Mouse (Mus musculus) midbrain, embryonic 15.5 days (tissue): ENCODE results near the gene Cpe. TPM values are rescaled to one million over a fixed set of nuclear protein-coding genes. Genes with fewer than 3 reads are reported as not detected.

Experiments
- ATAC-seq: fragments of 200-750 bp; cut with Nextera tagmentation; replicated peaks from 2 replicates; pipeline ENCODE4 v1.8.0; 2017; ENCODE audit warnings: moderate TSS enrichment
- H3K27ac ChIP-seq: fragments of 300-500 bp; sonication (generic); 2 replicates; pipeline ENCODE4 v1.5.1; 2015; ENCODE audit warnings: mild to moderate bottlenecking, inconsistent platforms
- H3K27me3 ChIP-seq: fragments of 300-500 bp; sonication (generic); replicated peaks from 2 replicates; pipeline ENCODE4 v1.6.1; 2015; ENCODE audit warnings: inconsistent platforms
- H3K36me3 ChIP-seq: fragments of 300-500 bp; sonication (generic); replicated peaks from 2 replicates; pipeline ENCODE4 v1.6.1; 2015; ENCODE audit warnings: inconsistent platforms
- H3K4me1 ChIP-seq: fragments of 300-500 bp; sonication (generic); 2 replicates; pipeline ENCODE4 v1.6.1; 2015; ENCODE audit warnings: inconsistent platforms
- H3K4me2 ChIP-seq: fragments of 300-500 bp; sonication (generic); 2 replicates; pipeline ENCODE4 v1.6.1; 2015; ENCODE audit warnings: inconsistent platforms, mild to moderate bottlenecking, moderate library complexity
- H3K4me3 ChIP-seq: fragments of 300-500 bp; sonication (generic); 2 replicates; pipeline ENCODE4 v1.5.1; 2015; ENCODE audit warnings: mild to moderate bottlenecking, inconsistent platforms
- H3K9ac ChIP-seq: fragments of 300-500 bp; sonication (generic); 2 replicates; pipeline ENCODE4 v1.6.1; 2015; ENCODE audit warnings: mild to moderate bottlenecking, inconsistent platforms
- H3K9me3 ChIP-seq: fragments of 300-500 bp; sonication (generic); 2 replicates; pipeline ENCODE4 v1.6.1; 2016; ENCODE audit warnings: inconsistent platforms
- WGBS: fragments of 180-500 bp; shearing (Covaris S2); methylation state at CpG from one replicate; pipeline ENCODE4 v1.1.7; 2015; ENCODE audit warnings: mixed read lengths; 5-methylcytosine and 5-hydroxymethylcytosine counted together
- polyA plus RNA-seq: library from polyadenylated mRNA; unstranded; fragments of >200 nt; fragmentation: Nextera tagmentation; extraction: Ambion mirVana; gene quantifications from 2 replicates; pipeline ENCODE4 v1.2.1, GENCODE M21; 2015

The Cpe gene
- polyA plus RNA-seq, 1 experiment from 2014 or later = 862 TPM

DNA sequence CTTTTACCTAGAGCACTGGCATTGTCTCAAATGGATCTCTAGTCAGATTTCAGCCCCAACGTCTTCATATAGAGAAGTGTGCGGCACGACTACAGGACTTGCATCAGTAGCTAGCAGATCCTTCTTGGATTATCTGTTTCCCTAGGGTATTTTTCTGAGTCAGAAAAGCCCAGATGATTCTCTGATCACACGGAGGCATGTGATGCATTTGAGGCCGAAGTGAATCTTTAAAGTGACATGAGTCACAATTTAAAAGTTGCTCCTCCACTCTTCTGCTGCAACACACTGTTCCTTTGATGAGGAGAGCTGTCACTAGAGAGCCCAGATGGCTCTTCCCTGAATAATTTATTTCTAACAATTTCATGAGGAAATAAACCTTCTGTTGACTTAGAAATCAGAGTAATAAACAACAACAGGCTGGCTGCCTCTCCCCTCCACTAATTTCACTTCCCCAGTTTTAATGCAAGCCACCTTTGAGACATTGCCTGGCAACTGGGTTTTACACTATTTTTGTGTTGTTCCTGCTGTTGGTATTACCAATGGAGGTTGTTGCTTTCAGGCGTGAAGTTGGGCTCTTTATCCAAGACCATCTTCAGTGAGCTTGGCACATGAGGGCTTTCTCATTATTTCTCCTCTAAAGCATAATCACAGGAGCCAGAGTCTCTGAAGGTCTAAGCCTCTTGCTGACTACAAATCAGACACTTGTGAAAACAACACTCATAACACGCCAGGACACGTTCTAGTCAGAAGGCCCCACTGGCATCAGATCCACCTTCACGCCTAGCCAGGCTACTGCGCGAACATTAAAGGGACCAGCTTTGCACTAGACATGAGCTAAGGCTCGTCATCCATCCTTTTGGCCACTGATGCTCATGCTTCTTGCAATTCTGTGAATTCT, 48.5 kb downstream of the Cpe start:
- H3K4me3 ChIP-seq = no peak overlapping the region
- H3K27ac ChIP-seq = no peak overlapping the region
- H3K9me3 ChIP-seq = no peaks in the 10 kb centered on the region
- ATAC-seq = no peak
- H3K9ac ChIP-seq = no peak overlapping the region
- H3K36me3 ChIP-seq = no peaks in the 10 kb centered on the region
- H3K4me2 ChIP-seq = no peak overlapping the region
- peaks cover 26% of the 10 kb centered on the region for H3K4me1 ChIP-seq
- 69% methylated on average over 12 of the region's 12 CpGs for WGBS
- no peaks in the 10 kb centered on the region for H3K27me3 ChIP-seq

DNA sequence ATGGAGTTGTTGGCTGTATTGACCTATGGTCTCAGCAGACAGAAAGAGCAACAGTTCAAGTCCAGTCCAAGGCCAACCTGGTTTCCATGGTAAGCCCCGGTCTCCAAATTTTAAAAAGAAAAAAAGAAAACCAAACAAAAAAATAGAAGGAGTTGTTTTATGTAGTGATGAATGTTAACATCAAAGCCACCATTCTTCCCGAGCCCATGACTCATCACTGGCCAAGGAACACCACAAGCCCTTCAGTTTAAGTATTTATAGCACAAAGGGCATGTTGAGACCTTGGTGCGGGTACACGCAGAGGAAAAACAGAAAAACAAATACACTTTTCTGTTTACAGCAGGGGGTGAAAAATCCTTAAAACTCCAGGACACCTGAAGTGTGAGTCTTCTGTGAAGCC, 49.5 kb downstream of the Cpe start:
- Histone ChIP-seq H3K9ac (no peak overlapping the region), H3K27ac (no peak overlapping the region), H3K4me3 (no peak overlapping the region), H3K36me3 (no peaks in the 10 kb centered on the region), H3K4me1 (peaks cover 26% of the 10 kb centered on the region), H3K9me3 (no peaks in the 10 kb centered on the region), H3K4me2 (no peak overlapping the region), H3K27me3 (no peaks in the 10 kb centered on the region)
- 79% methylated on average over 4 of the region's 4 CpGs for WGBS
- no peak for ATAC-seq

DNA sequence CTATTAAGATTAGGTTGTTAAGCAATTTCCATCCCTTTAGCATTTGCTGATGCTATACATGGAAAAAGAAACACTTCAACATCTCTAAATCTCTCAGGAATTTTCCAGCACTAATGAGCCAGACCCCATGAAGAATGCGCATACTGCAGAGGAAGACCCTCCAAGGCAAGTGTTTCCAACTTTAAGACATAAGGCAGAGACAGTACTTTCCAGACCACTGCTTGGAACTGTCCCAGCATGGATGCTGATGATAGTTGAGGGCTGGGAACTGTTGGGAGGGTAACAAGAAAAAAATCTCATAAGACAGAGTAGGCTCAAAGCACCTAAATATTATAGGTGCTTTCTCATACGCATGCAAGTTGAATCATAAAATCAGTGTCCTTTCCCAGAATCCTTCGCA, 50.1 kb downstream of the Cpe start:
- H3K9me3 ChIP-seq = no peaks in the 10 kb centered on the region
- 94% methylated on average over 3 of the region's 3 CpGs for WGBS
- H3K27ac ChIP-seq = no peak overlapping the region
- H3K9ac ChIP-seq = no peak overlapping the region
- H3K4me2 ChIP-seq = no peak overlapping the region
- no peaks in the 10 kb centered on the region for H3K36me3 ChIP-seq
- no peak overlapping the region for H3K4me3 ChIP-seq
- peaks cover 26% of the 10 kb centered on the region for H3K4me1 ChIP-seq
- no peaks in the 10 kb centered on the region for H3K27me3 ChIP-seq
- ATAC-seq = no peak

DNA sequence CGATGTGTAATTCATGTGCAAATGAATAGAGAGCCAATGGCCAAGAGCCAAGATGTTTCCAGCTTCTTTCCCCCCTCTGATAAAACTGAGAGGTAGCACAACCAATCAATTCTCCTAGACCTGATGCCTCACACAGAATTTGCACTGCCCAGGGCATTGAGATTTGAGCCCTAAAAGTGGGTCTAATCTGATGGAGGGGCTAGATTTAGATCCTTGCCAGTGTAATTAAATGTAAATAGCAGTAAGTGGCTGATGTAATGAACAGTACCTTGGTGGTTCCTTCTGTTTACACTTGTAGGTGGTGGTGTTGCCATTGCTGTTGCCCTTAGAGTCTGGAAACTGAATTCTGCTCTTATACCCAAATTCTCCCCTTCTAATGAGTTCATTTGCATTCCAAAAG, 52.3 kb downstream of the Cpe start:
- no peak overlapping the region for H3K27ac ChIP-seq
- no peaks in the 10 kb centered on the region for H3K9me3 ChIP-seq
- no peaks in the 10 kb centered on the region for H3K27me3 ChIP-seq
- 0 out of 2 replicates have a peak, but pooled peaks have one; percentile 15 for ATAC-seq
- no peak overlapping the region for H3K9ac ChIP-seq
- 35% methylated on average over 1 of the region's 1 CpGs for WGBS
- H3K4me1 ChIP-seq = peaks cover 26% of the 10 kb centered on the region
- no peak overlapping the region for H3K4me3 ChIP-seq
- H3K36me3 ChIP-seq = no peaks in the 10 kb centered on the region
- no peak overlapping the region for H3K4me2 ChIP-seq

DNA sequence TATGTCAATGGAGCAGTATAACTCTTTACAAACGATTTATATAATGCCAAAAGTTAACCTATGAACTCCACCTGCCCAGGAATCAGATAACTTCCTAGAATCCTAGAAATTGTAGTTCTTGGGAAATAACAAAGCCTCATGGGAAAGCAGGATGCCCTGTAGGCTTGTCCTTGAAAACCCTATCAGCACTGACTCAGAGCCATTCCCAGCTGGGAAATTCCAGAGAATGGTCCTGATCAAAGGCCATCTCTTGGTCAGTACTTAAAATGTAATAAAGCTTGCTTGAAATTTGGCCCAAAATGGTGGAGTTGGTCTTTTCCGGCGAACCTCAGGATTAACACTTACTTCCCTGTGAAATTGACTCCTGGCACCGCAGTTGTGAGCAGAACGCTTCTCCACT, 53.2 kb downstream of the Cpe start:
- H3K27ac ChIP-seq = no peak overlapping the region
- H3K4me1 ChIP-seq = peaks cover 22% of the 10 kb centered on the region
- H3K27me3 ChIP-seq = no peaks in the 10 kb centered on the region
- no peak overlapping the region for H3K9ac ChIP-seq
- H3K4me3 ChIP-seq = no peak overlapping the region
- H3K4me2 ChIP-seq = no peak overlapping the region
- 83% methylated on average over 5 of the region's 5 CpGs for WGBS
- no peak for ATAC-seq
- H3K36me3 ChIP-seq = no peaks in the 10 kb centered on the region
- H3K9me3 ChIP-seq = no peaks in the 10 kb centered on the region

DNA sequence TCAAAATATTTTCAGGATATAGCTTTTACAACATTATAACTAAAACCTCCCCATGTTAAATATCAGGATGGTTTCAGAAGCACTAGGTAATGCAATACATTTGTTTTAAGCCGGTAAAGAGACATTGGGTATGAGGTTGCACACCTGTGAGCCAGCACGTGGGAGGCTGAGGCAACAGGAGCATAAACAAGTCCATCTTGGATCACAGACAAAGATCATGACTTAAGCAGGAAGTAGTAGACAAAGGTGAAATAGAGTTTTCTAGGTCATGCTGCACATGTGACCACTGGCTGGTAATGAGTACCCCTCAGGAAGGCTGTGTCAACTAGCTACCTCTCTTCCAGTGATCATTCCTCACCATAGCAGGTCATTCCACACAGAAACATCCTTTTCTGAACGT, 58.0 kb downstream of the Cpe start:
- ATAC-seq = no peak
- WGBS = 91% methylated on average over 3 of the region's 3 CpGs
- H3K27me3 ChIP-seq = no peaks in the 10 kb centered on the region
- H3K9ac ChIP-seq = no peak overlapping the region
- H3K4me1 ChIP-seq = peaks cover 5% of the 10 kb centered on the region; the same call in 1 of the 2 replicates
- H3K4me3 ChIP-seq = no peak overlapping the region
- H3K36me3 ChIP-seq = no peaks in the 10 kb centered on the region
- no peaks in the 10 kb centered on the region for H3K9me3 ChIP-seq
- no peak overlapping the region for H3K4me2 ChIP-seq
- H3K27ac ChIP-seq = no peak overlapping the region

DNA sequence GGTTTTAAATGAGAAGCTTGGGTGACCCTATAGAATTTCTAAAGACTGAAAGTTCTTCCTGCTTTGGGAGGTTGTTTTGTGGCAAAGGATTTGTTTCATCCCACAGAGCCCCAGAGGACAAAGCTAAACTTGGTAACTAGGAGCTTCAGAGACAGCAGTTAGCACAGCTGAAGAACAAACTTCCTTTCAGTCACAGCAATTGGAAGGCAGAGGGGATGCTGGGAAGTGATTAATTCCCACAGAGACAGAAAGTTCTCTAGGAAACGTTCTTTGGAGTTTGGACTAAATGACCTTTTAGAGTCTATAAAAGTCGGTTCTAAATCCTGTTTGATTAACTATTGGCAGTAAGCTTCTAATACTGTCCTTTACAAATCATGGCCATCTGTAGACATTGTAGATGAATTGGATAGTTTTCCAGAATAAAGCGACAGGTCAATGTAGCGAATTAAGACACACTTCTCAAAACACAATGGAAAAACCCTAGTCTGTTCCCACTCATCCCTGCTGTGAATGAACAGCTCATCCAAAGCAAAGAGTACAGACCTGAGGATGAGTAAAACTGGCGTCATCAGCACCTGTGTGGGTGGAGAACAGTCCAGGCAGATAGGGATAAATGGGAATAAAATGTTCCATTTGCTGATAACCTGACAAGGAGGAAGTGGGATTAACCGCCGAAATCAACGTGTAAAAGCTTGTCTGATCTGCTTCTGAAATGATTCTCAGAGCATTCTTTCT, 58.6 kb downstream of the Cpe start:
- WGBS = 57% methylated on average over 8 of the region's 8 CpGs
- Histone ChIP-seq H3K9ac (no peak overlapping the region), H3K4me3 (no peak overlapping the region), H3K27me3 (no peaks in the 10 kb centered on the region), H3K4me2 (no peak overlapping the region), H3K9me3 (no peaks in the 10 kb centered on the region), H3K4me1 (peaks cover 8% of the 10 kb centered on the region; the same call in 1 of the 2 replicates), H3K36me3 (no peaks in the 10 kb centered on the region), H3K27ac (no peak overlapping the region)
- no peak for ATAC-seq

DNA sequence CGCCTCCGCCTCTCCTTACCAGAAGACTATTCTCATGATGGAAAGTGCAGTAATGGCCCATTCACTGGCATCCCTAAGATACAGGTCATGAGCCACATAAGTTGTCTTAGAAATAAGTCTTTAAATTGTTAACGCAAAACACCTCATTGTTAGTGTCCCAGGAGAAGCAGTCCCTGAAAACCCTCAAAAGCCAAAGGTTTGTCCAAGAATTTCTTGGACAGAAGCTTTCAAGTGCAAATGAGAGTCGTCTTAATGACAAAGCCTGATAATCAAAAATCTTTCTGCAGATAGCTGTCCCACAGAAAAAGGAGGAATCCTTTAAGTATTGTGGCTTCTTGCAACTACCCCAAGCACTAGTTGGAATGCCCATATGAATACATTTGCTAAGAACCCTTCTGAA, 60.7 kb downstream of the Cpe start:
- Histone ChIP-seq H3K27ac (no peak overlapping the region), H3K4me3 (no peak overlapping the region), H3K4me1 (peaks cover 9% of the 10 kb centered on the region; the same call in 1 of the 2 replicates), H3K9ac (no peak overlapping the region), H3K4me2 (no peak overlapping the region), H3K27me3 (no peaks in the 10 kb centered on the region), H3K9me3 (no peaks in the 10 kb centered on the region), H3K36me3 (no peaks in the 10 kb centered on the region)
- no peak for ATAC-seq
- WGBS = 80% methylated on average over 4 of the region's 4 CpGs

DNA sequence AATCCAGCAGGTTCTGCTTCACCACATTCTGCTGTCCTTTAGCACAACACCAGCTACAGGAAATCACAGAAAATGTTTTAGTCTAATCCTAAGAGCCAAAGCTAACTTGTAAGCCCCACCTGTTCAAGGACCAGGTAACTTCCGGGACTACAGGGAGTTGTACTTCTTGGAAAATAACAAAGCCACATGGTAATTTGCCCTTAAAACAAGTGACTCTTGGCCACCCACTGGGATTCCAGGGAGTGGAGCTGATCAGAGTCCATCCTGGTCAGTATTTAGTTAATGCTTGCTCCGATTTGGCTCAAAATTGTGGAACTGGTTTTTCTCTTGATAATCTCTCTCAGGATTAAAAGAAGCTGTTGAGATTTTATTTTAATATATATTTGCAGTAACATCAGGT, 61.1 kb downstream of the Cpe start:
- 81% methylated on average over 2 of the region's 2 CpGs for WGBS
- Histone ChIP-seq H3K9me3 (no peaks in the 10 kb centered on the region), H3K4me1 (peaks cover 9% of the 10 kb centered on the region; the same call in 1 of the 2 replicates), H3K4me2 (no peak overlapping the region), H3K4me3 (no peak overlapping the region), H3K27me3 (no peaks in the 10 kb centered on the region), H3K36me3 (no peaks in the 10 kb centered on the region), H3K27ac (no peak overlapping the region), H3K9ac (no peak overlapping the region)
- no peak for ATAC-seq

DNA sequence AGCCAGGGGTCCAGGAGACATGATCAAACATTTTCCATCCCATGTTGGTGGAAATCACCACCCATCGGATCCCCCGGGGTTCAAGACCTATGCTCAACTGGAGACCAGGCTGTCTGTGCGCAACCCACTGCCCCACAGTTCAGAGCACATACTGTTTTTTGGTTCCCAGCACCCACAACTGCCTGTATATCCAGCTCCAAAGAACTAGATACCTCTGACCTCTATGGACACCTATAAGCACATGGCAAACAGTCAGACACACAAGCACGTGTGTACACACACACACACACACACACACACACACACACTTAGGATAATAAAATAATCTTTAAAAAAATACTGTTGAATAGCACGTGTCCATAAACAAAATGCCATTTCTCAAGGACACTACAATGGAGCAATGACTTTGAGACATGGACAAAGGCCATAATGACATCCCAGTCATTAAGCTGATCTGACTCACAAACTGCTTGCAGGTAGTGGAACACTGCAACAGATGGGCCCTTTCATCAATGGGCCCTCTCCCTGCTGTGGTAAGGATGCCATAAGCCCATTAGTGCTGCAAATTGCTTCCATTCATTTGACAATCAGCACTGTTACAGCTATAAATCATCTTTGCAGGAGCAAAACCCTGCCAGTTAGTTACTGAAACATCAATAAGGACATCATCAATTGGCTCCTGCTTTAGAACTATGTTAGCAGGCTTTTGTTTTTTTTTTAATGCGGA, 63.7 kb downstream of the Cpe start:
- no peak overlapping the region for H3K4me3 ChIP-seq
- WGBS = 83% methylated on average over 6 of the region's 6 CpGs
- no peaks in the 10 kb centered on the region for H3K36me3 ChIP-seq
- no peak for ATAC-seq
- H3K4me1 ChIP-seq = peaks cover 14% of the 10 kb centered on the region; the same call in 1 of the 2 replicates
- no peak overlapping the region for H3K9ac ChIP-seq
- no peaks in the 10 kb centered on the region for H3K27me3 ChIP-seq
- no peak overlapping the region for H3K27ac ChIP-seq
- no peaks in the 10 kb centered on the region for H3K9me3 ChIP-seq
- H3K4me2 ChIP-seq = no peak overlapping the region

DNA sequence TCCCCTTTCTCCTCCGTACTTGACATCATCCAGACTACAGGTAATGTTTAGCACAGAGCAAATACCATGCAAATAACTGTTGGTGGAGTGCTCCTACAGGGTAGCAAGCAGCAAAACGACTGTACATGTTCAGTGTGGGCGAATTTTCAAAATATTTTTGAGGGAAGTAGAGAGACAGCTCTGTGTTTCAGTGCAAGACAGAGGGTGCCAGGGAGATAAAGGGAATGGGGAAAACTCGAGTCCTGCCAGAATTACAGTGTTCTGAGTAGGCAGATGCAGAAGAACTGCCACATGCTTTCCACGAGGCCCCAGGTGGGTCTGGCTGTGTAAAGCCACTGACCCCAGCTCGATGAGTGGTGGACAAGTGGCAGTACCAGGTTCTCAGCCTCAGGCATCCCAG, 64.8 kb downstream of the Cpe start:
- H3K4me1 ChIP-seq = peaks cover 13% of the 10 kb centered on the region; the same call in 1 of the 2 replicates
- no peak for ATAC-seq
- H3K27ac ChIP-seq = no peak overlapping the region
- no peaks in the 10 kb centered on the region for H3K36me3 ChIP-seq
- H3K9ac ChIP-seq = no peak overlapping the region
- no peak overlapping the region for H3K4me2 ChIP-seq
- H3K4me3 ChIP-seq = no peak overlapping the region
- 91% methylated on average over 6 of the region's 6 CpGs for WGBS
- H3K27me3 ChIP-seq = no peaks in the 10 kb centered on the region
- no peaks in the 10 kb centered on the region for H3K9me3 ChIP-seq

DNA sequence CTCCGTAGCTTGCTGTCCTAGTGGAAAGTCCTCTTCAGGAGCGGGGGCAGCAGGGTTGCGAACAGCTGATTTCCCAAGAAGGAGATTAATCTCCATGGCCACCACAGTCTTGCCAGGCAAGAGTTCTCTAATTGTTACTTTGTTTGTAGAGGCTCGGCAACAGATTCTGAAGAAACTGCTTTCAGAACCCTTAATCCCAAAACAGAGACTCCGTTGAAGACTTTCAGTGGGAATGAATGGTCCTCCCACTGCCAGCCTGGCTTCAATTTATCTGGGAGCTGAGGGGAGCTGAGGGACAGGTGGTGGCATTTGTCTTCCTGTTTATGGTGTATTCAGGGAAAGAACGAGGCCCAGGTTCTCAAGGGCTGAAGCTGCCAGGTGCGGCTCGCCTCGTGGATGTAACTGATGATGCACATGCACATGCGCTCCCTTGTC, 68.2 kb downstream of the Cpe start:
- Histone ChIP-seq H3K27ac (peak overlapping the region; percentile 40; the same call in 1 of the 2 replicates), H3K9me3 (no peaks in the 10 kb centered on the region), H3K4me3 (no peak overlapping the region), H3K4me1 (peaks cover 29% of the 10 kb centered on the region), H3K9ac (no peak overlapping the region), H3K36me3 (no peaks in the 10 kb centered on the region), H3K27me3 (no peaks in the 10 kb centered on the region), H3K4me2 (no peak overlapping the region)
- peak; percentile 50 for ATAC-seq
- 19% methylated on average over 10 of the region's 10 CpGs for WGBS
